Mouse (Mus musculus) adrenal gland (tissue): Measurements from ENCODE around the gene Wdr3.

ENCODE experiments used
- intact Hi-C: fragments of 180-260 bp; cut with DNase I; formaldehyde crosslinking; loops from one replicate; pipeline ENCODE4 v1.15.1; 2025
- long read RNA-seq, 2 experiments: library from polyadenylated mRNA; unstranded; transcript quantifications; one replicate each; pipeline ENCODE4 v2.0.0; 2020; ENCODE audit warnings: borderline replicate concordance in 1 of 2; ENCODE audit not compliant: insufficient replicate concordance in 1 of 2

Wdr3 gene
- long read RNA-seq, experiment 1, transcript Wdr3-201 (27 exons, 3,432 nt) = major isoform, 19 of 28 reads
- long read RNA-seq, experiment 1, partial matches to known transcripts = 4 of 28 reads
- long read RNA-seq, experiment 1, other reads (novel, unspliced or antisense) = 5 of 28 reads
- long read RNA-seq, experiment 2, transcript Wdr3-201 (27 exons, 3,432 nt) = major isoform, 16 of 25 reads
- long read RNA-seq, experiment 2, partial matches to known transcripts = 6 of 25 reads
- long read RNA-seq, experiment 2, other reads (novel, unspliced or antisense) = 3 of 25 reads

GRCm38 (mm10) chr3:100162315-100163105 is at the start of gene Wdr3, which contains the start of gene Gdap2:
Gene Wdr3, minus strand, starts transcription at chr3:100162407.
Gene Gdap2, plus strand, starts transcription at chr3:100162381.
- intact Hi-C loops = no loop called here

GRCm38 (mm10) chr3:100206973-100207372 is 44.8 kb upstream of the Wdr3 start:
- intact Hi-C loops = no loop called here

GRCm38 (mm10) chr3:100201554-100201953 is 39.3 kb upstream of the Wdr3 start:
- intact Hi-C loops = no loop called here

DNA sequence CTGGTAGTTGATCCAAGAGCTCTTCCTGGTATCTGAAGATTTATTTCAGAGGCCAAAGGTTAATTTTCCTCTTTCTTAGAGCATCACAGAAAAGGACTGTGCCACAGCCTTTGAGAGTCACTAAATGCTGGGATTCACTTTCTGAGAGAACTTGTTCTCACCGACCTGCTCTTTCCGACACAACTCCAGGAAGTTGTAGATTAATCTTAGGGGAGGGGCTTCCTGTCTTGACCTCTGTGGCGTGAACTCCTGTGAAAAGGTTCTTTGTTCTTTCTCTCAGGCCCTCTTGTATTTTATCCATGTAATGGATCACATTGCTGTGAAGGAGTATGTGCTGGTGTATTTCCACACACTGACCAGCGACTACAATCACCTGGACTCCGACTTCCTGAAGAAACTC is 32.0 kb upstream of the Wdr3 start:
- intact Hi-C loops = loop anchor here (5.0 kb wide), 1 partner anchor 163 kb away; no protein-coding TSS in a partner anchor

GRCm38 (mm10) chr3:100189861-100190260 is 27.7 kb upstream of the Wdr3 start:
- intact Hi-C loops = loop anchor here (5.0 kb wide), 2 partner anchors 167 to 377 kb away; no protein-coding TSS in a partner anchor

- intact Hi-C loops = loop anchor here (5.0 kb wide), 1 partner anchor 378 kb away; no protein-coding TSS in a partner anchor
These were observed 27.2 kb upstream of the Wdr3 start for GRCm38 (mm10) chr3:100189444-100189843.

DNA sequence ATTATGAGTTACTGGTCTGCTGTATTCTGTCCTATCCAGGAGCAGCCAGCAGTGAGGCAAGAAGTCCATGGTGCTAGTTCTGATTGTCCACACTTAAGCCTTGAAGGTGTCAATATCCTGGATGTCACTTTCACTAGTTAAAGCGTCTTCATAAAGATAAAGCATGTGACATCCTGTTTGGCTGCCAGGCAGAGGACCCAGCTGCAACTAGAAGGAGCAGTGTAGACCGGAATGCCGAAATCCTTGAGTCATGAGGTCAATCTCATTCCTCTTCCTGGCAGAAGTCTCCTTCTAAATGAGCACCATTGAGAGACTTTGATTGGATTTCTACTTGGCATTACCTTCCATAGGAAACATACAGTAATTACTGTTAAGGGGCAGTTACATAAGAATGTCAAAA is 18.3 kb upstream of the Wdr3 start:
- intact Hi-C loops = no loop called here

DNA sequence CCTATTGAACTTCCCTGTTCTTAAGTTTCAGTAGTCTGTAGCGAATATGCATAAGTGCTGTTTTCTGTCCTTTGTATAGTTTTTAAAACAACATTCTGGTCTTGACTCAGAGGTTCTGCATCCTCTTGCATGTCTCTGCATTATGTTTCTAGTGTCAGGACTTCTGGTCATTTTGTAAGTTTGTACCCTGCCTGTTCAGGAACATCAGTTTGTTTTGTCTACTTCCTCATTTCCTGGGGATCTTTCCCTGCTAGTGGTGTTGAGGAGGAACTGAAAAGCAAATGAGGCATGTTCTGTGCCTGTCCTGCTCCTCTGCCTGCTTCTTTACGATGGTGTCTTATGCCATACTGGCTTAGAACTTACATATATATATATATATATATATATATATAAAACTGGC is 13.8 kb upstream of the Wdr3 start:
- intact Hi-C loops = no loop called here

DNA sequence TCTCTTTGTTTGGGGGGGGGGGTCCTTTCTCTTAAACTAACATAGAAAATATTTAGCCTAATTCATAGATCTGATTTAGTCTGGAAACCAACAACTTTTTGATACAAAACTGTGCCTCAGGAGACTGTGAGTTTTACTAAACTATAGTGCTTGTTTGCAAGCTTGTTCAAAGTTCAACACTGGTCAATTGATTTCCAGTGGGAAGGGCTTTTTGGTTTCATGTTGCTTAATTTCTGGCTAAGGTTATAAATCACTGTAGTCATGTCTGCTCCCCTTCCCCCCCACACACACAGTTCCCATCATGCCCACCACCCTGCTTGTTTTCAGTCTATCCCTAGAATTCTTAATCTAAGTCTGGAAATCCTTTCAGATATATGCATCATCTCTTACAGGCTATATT is 2.8 kb upstream of the Wdr3 start:
- intact Hi-C loops = no loop called here

GRCm38 (mm10) chr3:100163556-100163955 is 1.3 kb upstream of the Wdr3 start:
- intact Hi-C loops = no loop called here

DNA sequence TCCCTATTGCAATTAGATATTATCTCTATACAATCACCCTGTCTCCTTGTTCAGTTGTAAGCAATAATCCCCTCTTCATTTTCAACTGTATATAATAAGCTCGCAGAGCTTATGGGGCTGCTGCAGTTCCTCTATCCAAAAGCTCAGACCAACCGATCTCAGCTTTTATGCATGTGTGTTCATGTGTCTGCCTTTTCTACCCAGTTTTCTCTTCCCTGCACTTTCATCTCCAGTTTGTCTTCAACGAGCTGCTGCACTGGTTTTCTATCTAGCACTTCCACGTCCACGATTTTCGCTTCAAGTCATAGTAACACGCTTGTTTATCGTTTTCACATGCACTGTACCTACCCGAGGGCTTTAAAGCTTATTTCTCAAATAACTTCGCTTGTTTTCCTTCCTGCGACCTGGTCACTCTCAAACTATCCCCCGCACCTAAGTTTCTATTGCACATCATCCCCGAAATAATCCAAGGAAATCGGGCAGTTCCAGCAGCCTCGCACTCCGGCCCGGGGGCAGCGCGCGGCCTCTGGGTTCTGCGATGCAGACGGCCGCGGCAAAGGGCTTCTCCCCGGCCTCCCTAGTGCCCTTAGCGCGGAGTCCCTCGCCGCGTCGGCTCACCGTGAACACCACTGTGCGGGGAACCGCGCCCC is 417 bp downstream of the Wdr3 start:
- intact Hi-C loops = no loop called here

DNA sequence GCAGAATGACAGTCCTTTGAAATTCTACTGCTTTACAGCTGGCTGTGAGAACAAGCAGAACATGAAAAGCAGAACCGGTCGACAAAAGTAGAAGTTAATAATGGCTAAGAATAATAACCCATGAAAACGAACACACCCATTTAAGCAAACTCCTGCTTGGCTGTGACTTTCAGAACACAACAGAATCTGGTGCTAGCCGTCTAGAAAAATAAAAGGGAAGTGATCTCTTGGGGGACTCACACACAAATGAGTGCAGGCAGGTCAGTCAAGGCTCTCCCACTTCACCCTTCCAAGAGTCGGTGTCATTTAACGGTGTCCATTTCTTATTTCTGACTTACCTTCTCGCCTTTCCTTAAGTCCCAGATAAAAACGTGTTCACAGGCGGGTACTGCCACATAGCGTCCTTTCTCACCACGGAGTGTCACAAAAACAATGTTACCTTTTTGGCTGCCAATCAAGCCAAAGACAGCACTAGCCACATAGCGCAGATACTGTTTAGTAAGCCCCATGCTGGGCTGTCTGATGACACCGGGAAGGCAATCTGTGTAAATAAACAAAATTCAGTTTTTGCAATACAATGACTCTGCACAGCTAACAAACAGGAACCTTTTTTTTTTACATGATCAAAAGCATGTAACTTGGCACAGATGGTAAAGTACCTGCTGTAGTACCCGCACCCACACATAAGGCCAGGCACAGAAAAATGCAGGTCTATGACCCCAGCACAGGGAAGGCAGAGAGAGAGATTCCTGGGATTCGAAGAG is 1.3 kb downstream of the Wdr3 start:
- intact Hi-C loops = no loop called here

GRCm38 (mm10) chr3:100122445-100122844 is 39.8 kb downstream of the Wdr3 start:
- intact Hi-C loops = no loop called here

DNA sequence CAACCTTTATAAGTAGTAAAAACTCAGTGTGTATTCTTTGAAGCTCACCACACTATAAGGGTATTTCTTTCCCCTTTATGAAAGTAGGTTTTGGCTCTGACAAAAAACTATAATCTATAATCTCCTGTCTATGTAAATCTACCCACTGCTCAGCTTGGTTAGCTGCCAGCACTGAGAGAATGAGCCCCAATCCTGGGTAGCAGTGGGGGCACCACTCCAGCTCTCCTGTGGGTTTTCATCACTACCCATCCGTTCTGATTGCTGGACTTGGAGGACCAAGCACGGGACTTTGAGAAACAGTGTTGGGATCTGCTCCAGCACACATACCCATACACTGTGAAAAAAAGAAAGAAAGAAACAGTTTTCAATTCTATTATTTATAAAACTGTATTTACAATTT is 40.2 kb downstream of the Wdr3 start:
- intact Hi-C loops = no loop called here

- intact Hi-C loops = no loop called here
These were observed 43.5 kb downstream of the Wdr3 start for GRCm38 (mm10) chr3:100118681-100119080.

GRCm38 (mm10) chr3:100106736-100107135 is 55.5 kb downstream of the Wdr3 start:
- intact Hi-C loops = no loop called here

DNA sequence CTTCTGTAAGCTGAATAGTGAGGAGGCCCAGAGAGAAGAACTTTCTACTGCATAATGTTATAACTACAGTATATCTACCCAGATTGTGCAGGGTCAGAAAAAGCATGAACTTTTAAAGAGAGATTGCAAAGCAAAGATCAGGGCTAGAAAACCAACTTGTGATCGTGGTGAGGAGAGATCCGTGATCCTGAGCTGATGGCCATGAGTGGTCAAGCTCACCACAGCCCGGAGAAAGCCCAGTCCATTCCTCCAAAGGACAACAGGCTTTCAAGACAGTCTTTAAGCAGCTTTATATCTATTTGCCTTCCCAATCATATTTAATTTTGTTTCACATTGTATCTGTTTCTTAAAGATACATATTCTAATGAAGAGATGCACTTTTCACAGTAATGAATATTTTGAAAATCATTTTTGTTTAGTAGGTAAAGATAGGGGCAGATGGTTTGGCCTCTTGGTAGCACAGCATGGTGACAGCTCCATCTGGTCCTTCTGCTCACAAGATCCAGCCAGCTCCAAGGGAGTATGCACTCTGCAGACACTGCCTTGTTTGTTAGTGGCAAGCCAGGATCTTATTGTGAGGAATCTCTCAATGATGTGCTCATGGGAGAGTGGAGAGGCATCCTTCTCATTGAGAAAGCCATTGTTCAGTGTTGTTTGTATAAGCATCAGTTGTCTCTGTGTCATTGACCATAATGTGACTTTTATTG is 59.7 kb downstream of the Wdr3 start:
- intact Hi-C loops = no loop called here
